Mouse (Mus musculus) urinary bladder, postnatal 36 days (tissue): ENCODE data around the gene Grhl3.
A peak's percentile ranks its signal among the peaks of the same experiment; 100 is the strongest.

Experiments used
- DNase-seq, 2 experiments: peaks; one replicate each; pipeline ENCODE4 v3.0.0; 2022; ENCODE audit warnings: low spot score in 2 of 2, mixed read lengths in 1 of 2

Gene Grhl3

DNA sequence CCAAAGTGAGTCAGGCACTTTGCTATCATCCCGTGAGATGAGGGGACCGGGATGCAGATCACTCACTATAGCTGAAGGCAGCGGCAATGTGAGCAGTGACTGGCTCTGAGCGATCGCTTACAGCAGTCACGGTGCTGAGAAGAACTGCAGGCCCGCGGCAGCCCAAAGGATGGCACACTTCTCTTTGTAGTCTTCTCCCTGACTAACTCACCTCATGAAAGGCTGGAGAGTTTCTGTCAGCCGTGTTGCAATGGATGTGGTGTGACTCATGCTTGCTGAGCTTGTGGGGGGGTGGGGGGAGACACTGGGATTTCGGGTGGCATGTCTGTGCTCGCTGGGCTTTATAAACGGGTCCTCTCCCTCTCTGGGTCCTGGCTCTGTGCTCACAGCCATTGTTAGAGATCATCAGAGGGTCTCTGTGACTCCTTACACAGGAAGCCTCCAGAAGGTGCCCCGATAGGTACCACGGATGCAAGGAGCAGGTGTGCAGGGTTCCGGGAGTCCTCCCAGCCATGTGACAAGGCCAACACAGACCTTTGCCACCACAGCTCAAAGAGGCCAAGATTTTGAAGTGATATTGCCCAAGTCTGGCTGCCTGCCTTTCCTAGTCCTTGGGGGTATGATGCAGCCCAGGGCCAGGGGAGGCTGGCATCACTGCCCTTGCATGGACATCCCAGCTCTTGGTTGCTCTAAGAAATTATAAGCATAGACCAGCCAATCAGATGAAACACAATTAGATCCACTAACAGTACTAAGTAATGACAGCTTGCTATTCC, 2.1 kb upstream of the Grhl3 start:
- DNase-seq: peak in 1 of 2 experiments; percentile 67

DNA sequence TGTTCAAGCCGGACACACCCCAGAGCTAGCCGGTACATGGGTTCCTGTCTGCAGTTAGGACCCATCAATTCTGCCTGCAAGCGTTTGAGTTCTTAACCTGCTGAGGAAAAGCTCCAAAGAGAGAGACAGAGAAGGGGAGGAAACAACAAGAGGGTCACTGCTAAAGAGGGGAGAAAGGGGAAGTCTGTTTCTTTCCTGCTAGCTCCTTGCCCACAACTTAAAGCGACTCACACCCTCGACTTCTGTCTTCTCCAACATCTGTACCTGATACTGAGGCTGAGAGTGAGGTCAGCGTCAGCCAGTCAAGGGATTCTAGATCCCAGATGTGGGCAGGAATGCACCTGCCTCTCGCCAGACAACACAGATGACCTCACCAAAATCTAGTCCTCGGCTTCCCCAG, 1.2 kb downstream of the Grhl3 start:
- DNase-seq: no peak

DNA sequence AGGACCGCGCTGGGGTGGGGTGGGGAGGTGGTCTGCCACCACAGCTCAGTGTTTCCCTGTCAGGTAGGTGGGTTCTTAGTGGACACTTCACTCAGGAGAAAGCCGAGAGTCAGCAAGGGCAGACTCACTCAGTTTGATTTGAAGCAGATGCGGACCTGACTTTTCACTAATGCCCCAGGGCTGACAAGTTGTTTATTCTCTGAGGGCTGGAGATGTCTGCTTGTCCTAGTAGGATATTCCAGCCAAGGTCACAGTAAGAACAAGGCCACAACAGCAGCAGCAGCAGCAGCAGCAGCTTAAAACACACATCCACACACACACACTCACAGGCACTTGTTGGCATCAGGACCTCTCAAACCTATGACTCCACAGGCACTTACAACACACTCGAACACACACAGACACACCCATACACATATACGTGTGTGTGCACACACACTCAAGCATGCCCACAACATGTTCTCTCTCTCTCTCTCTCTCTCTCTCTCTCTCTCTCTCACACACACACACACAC, 2.3 kb downstream of the Grhl3 start:
- DNase-seq: no peak

DNA sequence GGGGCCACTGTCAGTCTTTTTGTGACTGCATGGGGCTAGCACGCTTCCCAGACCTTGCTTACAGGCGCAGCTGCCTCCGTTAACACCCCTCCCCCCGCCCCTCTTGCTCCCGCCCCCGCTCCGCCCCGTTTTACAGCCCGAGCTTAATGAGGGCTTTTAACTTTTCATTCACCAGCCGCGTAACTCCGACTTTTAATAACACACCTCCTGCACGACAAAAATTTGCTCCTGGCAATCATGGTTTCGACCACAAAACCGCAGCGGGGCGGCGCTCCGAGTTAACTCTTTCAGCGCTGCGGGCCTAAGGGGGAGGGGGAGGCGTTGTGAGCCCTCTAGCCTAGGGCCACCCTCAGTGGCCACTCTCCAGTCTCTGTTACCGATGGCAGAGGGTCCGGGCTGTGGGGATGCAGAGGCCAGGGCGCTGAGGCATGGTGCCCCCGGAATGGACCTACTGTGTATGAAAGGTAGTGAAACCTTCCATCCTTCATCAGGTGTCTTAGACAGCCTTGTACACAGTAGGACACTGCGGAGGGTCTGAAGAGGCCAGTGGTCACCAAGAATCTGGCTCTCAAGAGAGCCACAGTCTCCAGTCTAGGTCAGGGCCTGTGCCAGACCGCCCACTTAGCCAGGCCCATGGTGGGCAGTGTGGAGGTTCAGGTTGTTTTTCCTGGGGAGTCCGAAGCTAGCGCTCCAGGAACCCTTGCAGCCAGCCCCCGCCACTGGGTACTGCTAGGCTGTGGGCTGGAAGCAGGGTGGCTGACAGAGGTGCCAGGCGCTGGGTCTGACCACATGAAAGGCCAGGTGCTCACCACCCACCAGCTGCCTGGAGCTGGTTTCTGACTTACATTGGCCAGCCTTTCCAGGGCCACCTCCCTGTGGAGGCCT, 3.0 kb downstream of the Grhl3 start:
- DNase-seq: peak; percentile 49 to 53

DNA sequence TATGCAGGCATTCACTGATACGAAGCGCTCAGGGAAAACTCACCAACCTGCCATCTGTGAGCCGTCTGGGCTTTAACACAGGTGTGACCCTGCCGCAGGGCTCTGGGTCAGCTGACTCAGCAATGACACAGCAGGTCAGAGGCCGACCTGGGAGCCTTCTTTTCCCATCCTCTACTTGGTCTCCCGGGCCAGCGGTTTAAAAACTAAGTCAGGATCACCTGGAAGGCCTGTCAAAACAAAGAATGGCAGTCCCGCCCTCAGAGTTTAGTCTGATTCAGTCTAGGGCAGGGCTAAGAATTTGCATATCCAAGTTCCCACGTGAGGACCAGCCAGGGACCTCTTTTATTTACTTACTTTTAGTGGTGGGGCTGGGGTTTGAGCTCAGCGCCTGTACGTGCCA, 4.2 kb downstream of the Grhl3 start:
- DNase-seq: no peak

DNA sequence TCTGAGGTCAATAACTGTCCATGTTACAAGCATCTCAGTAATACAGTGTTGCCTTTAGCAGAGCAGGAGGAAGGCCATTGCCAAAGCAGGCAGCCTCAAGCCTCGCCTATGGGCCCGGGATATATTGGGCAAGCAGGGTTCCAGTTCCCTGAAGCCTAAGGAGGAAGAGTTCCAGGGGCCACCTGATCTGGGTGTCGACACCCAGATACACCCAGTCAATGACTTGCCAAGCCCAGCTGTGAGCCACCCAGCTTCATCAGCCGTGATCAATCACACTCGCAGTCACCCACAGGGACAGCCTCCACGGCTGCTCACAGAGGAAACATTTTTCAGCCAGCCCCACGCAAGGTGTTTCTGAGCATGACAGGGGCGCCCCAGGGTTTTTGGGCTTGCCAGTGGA, 5.9 kb downstream of the Grhl3 start:
- DNase-seq: no peak

DNA sequence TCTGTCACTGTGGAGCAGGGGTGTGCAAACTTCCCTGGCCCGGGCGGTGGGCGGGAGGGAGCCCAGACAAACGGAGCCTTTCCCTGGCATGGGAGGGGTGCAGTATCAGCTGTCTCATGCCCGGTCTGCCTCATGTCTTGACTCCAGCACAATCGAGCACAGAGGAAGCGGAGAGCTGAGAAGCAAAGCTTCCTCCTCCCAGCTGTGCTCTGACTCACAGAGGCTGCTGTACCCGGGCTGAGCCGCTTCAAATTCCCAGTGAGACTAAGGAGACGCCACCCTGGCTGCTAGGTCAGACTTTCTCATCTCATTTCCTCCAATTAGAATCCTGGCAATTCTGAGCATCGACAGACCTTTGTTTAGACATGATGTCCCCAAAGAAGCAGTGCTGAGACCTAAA, 6.4 kb downstream of the Grhl3 start:
- DNase-seq: peak in 1 of 2 experiments; percentile 41

DNA sequence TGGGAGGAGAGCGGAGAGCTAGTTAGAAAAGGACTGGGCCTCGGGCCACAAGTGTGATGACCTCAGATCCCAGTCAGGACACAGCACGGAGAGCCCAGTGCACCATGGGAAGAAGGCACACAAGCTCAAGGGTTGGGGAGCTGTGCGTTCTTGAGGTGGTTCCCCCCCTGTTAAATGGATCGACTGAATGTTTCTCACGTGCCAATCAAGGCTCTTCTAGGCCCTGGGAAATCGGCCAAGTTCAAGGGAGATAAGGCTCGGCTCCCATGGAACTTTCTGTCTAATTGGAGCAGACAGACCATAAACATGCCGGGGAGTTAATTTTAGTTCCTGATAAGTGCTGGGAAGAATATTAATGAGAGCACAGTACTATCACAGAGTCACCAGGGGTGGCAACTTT, 8.0 kb downstream of the Grhl3 start:
- DNase-seq: no peak

DNA sequence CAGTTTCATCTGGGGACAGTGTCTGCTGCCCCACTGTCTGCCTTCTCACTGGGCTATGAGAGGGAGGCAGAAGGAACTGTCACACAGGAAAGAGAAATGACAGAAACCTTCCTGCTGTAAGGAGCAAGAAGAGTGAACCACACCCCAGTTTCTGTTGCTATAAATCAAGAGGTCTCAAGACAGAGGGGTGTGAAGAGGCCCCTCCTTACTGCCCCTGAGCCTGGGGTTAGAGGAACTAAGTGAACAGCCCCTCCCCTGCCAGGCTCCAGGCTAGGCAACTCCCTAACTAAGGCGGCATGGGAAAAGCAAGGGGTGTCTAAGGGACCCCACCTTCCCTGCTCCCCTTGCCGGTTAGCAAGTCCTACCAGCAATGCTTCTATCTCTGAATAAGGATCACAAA, 9.6 kb downstream of the Grhl3 start:
- no peak for DNase-seq

DNA sequence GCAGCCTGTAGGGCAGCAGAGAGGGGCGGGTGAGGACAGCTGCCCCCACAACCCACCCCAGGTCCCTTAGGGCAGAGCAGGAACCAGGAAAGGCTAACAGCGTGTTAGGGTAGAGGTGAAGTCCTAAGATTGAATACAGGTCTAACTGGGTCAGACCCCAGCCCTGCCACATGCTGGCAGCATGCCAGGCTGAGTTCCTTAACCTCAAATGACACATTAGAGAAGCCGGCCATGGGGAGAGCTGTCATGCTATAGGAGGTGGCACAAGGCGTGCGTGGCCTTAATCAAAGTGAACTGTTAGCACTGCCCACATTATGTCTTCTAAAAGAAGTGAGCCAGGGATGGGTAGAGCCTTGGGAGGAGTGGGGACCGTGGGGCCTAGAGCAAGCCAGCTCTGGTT, 24.1 kb downstream of the Grhl3 start:
- DNase-seq: peak in 1 of 2 experiments; percentile 59

DNA sequence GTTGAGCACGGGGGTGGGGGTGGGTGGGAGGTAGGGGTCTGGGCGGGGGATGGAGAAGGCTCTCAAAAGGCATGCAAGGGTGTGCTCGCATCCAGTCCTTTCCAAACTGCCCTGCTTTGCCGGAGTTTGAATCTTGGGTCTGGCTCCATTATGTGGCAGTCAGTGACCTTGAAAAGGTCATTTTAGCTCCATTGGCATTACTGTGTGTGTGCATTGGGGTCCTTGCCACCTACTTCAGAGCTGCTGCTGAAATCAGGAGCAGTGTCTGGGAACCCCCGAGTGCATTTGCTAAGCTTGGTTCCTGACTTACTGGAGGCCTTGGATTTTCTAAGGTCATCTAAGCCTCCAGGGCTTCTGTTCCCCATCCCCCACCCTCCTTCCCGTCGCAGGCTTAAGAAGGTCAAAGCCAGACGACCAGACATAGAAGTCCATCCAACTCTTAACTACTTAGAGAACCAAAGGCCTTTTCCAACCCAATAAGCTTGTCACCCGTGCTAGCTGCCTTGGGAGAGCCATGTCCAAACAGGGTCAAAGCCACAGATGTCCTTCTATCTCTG, 24.8 kb downstream of the Grhl3 start:
- no peak for DNase-seq

DNA sequence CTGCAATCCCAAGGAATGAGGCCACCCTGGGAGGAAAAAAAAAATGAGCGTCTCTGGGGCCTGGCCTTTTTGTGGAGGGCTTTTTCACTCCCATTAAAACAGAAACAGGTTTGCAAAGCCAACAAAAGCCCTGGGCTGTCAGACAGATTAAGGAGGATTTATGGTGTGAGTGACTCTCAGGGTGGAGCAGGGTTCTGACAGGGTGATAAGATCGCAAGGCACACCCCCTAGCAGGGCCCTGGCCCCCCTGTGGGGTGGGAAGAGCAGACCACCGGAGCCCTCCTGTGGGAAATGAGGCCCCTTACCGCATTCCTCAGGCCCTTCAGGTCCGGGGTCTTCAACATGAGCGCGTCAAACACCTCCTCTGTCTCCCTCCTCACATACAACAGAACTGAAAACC, 25.3 kb downstream of the Grhl3 start:
- peak; percentile 51 for DNase-seq

DNA sequence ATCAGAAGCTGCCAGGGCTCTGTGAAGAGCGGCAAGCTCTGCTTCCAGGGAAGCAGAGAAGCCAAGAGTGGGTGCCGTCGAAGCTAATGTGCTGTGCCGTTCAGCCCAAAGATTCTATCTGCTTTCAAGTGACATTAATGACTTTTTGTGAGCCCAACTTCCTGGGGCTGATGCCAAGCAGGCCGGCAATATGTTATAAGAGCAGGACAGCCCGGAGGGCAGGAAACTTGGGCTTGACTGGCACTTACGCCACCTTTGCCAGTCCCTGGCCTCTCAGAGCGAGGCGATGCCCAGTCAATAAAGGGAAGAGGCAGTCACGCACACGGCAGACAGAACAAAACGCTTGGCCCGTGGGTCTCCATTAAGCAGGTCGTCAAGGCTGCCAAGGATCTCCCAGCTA, 25.9 kb downstream of the Grhl3 start:
- peak; percentile 41 to 55 for DNase-seq

DNA sequence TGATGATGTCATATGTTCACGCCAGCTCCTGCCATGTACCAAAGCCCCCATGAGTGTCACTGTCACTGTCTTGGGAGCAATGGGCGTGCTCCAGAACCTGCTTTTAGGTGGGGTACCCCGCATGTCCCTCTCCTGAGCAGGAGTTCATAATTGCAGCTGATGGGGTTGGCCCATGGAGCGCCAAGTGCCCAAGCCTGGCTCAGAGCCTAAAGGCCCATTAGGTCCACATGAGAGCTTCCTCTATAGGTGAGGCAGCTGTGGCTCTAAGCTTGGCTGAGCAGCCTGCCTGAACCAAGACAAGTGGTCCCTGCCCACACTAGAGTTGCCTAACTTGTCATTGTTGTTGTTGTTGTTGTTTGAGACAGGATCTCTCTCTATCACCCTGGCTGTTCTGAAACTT, 26.6 kb downstream of the Grhl3 start:
- no peak for DNase-seq

DNA sequence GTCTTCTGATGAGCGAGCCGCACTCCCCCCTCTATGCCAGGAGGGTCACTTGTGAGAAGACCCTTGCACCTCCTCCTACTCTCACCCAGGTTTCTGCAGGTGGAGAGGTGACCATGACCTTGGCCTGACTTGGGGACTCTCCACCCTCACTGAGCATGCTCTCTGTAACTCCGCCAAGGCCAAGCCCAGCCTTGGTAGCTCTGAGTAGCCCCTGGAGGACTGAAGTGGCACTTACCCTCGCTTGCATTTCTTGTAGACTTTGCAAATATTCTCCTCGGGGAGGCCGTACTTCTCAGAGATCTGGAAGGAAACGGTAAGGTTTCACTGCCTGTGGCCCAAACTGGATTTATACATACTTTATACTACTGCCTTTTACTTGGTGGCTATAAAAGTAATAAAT, 27.4 kb downstream of the Grhl3 start:
- no peak for DNase-seq

DNA sequence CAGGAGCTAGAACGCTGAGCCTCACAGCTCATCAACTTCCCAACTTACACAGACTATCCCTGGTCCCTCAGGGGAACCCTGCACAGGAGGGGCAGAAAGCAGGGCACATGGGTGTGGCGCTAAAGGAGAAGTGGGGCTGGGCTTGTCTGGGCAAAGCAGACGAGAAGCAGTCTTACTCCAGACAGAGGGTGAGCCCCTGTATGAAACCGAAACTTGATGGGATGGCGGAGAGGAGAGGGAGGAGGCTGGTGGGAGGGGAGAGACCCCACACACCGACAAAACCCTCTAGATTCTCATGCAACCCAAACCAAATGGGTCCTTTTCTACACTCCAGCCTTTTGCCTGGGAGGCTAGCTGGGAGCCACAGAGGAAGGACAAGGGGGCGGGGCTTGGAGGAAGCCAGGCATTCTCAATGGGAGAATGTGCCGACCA, 28.3 kb downstream of the Grhl3 start:
- DNase-seq: peak; percentile 38 to 45

DNA sequence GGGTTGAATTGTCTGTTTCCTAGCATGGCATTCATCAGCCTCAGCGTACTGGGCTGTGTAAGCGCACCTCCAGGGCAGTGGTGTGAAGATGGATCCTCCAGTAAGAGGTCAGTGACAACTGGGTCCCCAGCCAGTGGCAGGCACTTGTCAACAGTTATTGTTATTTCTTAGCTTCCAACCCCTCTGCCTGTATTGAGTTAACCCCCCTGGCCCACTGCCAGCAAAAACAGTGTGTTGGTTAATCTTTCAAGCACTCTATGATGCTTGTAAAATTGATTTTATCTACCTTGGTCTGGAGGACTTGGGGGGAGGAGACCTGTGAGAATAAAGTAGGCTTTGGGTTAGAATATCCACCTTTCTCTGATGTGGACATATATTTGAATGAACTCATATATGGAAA, 29.1 kb downstream of the Grhl3 start:
- no peak for DNase-seq

DNA sequence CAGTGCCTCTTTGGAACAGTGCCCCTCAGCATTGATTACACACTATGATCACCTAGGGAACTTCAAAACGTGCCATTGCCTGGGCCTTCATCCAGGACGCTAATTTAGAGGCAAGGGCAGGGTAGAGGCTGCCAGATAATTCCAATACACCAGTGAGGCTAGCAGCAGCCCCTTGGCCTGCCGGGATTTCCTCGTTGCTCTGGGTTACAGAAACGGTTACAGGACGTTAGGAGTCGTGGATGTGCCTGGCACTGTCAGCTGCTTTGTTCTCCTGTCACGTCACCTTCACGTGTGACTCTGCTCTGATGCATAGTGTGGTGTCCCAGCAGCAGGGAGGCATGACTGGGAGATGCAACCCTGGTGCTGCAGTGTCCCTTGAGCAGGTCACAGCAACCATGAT, 33.4 kb downstream of the Grhl3 start:
- DNase-seq: no peak

DNA sequence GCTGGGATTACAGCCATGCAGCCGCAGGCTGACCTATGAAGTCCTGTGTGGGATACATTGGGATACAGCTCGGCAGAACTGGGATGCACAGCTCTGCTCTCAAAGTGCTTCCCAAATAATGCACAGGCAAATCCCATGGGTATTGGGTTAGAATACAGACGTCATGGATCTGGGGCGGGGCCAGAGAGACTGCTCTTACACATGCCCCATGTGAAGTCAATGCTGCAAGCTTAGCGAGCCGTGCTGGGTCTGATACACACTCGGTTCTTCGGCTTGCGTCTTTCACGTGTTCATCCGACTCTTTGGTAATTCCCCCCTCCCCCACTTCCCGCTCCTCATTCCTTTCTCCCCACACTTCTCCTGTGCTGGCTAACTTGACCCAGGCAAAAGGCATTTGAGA, 34.4 kb downstream of the Grhl3 start:
- DNase-seq: no peak

DNA sequence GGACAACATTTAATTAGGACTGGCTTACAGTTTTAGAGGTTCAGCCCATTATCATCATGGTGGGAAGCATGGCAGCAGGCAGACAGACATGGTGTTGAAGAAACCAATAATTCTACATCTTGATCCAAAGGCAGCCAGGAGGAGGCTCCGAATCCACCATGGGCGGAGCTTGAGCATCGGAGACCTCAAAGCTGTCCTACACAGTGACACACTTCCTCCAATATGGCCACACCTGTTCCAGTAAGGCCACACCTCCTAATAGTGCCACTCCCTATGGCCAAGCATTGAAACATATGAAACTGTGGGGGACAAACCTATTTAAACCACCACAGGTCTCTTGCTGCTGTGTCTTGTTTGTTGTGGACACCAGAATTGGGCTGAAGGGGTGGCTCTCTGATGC, 38.4 kb downstream of the Grhl3 start:
- no peak for DNase-seq

DNA sequence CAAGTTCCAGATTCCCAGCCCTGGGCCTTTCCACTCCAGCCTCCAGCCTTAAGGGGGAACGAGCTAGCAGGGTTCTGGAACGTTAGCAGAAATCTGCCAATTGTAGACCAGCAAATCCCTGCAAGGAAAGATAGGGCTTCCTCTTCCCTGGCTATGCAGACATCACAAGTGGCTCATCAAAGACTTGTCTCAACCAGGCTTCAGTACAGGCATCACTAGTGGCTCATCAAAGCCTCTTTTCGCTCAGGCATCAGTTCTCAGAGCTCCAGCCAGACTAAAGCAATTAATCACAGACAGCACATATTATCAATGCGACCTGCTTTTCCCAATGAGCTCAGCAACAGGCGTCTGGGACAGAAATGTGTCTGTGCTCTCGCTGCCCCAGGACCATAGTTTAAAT, 40.4 kb downstream of the Grhl3 start:
- DNase-seq: no peak

DNA sequence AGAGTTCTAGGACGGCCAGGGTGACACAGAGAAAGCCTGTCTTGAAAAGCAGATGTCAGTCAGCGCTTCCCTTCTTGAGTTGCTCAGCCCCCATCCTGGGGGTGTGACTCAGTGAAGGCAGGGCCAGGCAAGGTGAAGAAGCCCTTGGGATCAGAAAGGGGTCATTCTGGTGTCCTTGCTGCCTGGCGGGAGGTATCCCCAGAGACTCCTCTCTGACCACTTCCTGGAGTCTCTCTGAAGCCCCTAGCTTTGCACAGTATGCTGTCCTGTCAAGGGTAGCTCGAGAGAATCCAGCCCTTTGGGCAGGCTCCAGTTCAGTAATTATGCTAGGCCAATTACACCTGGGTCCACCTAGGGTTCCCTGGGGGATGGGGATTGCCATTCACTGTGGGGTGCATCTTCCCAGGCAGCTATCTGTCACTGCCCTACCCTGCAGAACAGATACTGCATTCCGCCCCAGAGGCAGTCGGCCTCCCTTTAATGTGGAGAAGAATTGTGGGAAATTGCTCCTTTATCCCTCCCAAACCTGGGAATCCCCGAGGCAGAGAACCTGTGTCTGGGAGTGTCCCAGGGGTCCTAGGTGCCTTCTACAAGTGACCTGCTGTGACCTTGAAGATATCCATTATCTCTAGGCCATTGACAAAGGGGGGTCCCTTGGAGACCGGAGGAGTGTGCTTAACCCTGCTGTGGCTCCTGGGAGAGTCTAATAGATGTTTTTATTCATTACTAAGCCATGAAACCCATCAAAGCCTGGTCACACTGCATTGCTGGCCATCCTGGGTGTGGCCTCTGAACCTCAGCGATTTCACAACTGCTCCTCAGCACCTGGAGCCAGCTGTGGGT, 41.4 kb downstream of the Grhl3 start:
- DNase-seq: no peak
